Mouse (Mus musculus) neural tube, embryonic 15.5 days (tissue): ENCODE measurements around the gene Clba1. TPM values are rescaled to one million over a fixed set of nuclear protein-coding genes. Genes with fewer than 3 reads are reported as not detected.

Experiments
- ATAC-seq: fragments of 200-750 bp; cut with Nextera tagmentation; 2 replicates; pipeline ENCODE4 v1.8.0; 2017; ENCODE audit warnings: mild to moderate bottlenecking, moderate TSS enrichment, moderate library complexity; ENCODE audit not compliant: low FRiP score
- H3K27ac ChIP-seq: fragments of 300-500 bp; sonication (generic); replicated peaks from 2 replicates; pipeline ENCODE4 v1.5.1; 2015; ENCODE audit warnings: mild to moderate bottlenecking, inconsistent platforms
- H3K27me3 ChIP-seq: fragments of 300-500 bp; sonication (generic); replicated peaks from 2 replicates; pipeline ENCODE4 v1.6.1; 2015; ENCODE audit warnings: inconsistent platforms
- H3K36me3 ChIP-seq: fragments of 300-500 bp; sonication (generic); 2 replicates; pipeline ENCODE4 v1.6.1; 2015; ENCODE audit warnings: inconsistent platforms
- H3K4me1 ChIP-seq: fragments of 300-500 bp; sonication (generic); 2 replicates; pipeline ENCODE4 v1.6.1; 2015; ENCODE audit warnings: inconsistent platforms
- H3K4me2 ChIP-seq: fragments of 300-500 bp; sonication (generic); 2 replicates; pipeline ENCODE4 v1.6.1; 2015; ENCODE audit warnings: inconsistent platforms, mild to moderate bottlenecking, moderate library complexity
- H3K4me3 ChIP-seq: fragments of 300-500 bp; sonication (generic); replicated peaks from 2 replicates; pipeline ENCODE4 v1.5.1; 2015; ENCODE audit warnings: mild to moderate bottlenecking, inconsistent platforms
- H3K9ac ChIP-seq: fragments of 300-500 bp; sonication (generic); replicated peaks from 2 replicates; pipeline ENCODE4 v1.6.1; 2015; ENCODE audit warnings: mild to moderate bottlenecking, inconsistent platforms
- H3K9me3 ChIP-seq: fragments of 300-500 bp; sonication (generic); replicated peaks from 2 replicates; pipeline ENCODE4 v1.6.1; 2016; ENCODE audit warnings: inconsistent platforms
- WGBS: fragments of 180-500 bp; shearing (Covaris S2); methylation state at CpG from one replicate; pipeline ENCODE4 v1.1.7; 2015; ENCODE audit warnings: mixed read lengths; 5-methylcytosine and 5-hydroxymethylcytosine counted together
- polyA plus RNA-seq: library from polyadenylated mRNA; unstranded; fragments of >200 nt; fragmentation: Nextera tagmentation; extraction: Ambion mirVana; gene quantifications from 2 replicates; pipeline ENCODE4 v1.2.1, GENCODE M21; 2015

Clba1 gene
- polyA plus RNA-seq, 1 experiment from 2014 or later: 21.1 TPM

DNA sequence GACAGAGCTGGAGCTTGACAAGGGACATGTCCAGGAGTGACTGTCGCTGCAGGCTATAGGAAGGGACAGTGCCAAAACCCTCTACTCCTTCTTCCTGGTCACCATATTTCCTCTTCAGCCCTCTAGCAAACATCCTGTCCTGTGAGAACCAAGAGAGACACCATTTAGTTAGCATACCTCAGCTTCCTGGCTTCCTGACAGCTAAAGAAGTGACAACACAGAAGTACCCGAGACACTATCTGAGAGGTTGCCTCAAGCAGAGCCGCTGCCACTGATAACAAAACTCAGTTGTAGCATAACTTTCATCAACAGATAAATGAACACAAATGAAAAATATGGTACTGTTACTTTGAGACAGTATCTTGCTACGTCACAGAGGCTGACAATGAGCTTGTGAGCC, 13.2 kb downstream of the Clba1 start:
- no peak overlapping the region for H3K4me2 ChIP-seq
- H3K9ac ChIP-seq: no peak overlapping the region
- H3K27ac ChIP-seq: no peak overlapping the region
- no peak overlapping the region for H3K4me3 ChIP-seq
- no peak for ATAC-seq
- H3K4me1 ChIP-seq: peaks cover 38% of the 10 kb centered on the region
- no peaks in the 10 kb centered on the region for H3K9me3 ChIP-seq
- no peaks in the 10 kb centered on the region for H3K27me3 ChIP-seq
- peaks cover 37% of the 10 kb centered on the region for H3K36me3 ChIP-seq
- WGBS: 92% methylated on average over 4 of the region's 4 CpGs

DNA sequence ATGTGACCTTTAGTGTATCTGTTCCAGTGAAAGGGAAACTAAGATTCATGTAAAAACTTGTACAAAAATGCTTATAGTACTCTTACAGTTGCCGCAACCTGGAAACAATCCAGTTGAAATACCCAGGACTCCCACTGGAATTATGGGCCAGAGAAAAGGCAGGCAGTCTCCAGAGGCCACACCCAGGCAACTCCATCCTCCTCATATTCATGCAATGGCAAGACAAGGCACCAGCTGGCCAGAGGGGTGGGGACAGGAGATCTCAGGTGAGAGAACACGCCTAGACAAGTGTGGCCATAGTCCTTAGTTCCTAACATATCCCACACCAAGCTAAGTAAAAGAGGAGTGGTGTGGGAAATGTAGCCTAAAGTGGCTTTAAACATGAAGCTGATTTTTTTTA, 13.9 kb downstream of the Clba1 start:
- H3K27me3 ChIP-seq: no peaks in the 10 kb centered on the region
- no peaks in the 10 kb centered on the region for H3K9me3 ChIP-seq
- no peak for ATAC-seq
- H3K9ac ChIP-seq: no peak overlapping the region
- H3K4me3 ChIP-seq: no peak overlapping the region
- WGBS: 82% methylated on average over 2 of the region's 2 CpGs
- no peak overlapping the region for H3K27ac ChIP-seq
- peaks cover 33% of the 10 kb centered on the region for H3K36me3 ChIP-seq
- no peak overlapping the region for H3K4me2 ChIP-seq
- peaks cover 45% of the 10 kb centered on the region for H3K4me1 ChIP-seq

DNA sequence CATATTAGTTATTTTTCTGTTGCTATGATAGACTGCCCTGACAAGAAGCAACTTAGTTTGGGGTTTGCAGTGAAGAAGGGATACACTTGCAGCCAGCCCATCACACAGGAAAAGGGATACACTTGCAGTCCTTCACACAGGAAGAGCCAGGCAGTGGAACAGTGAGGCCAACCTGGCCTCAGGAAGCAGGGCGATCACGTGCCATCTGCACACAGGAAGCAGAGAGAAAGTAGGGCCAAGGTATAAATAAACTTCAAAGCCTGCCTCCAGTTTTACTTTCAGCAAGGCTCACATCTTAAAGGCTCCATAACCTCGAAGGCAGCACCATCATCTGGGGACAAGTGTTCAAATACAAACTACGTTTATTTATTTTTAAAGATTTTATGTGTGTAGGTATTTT, 14.5 kb downstream of the Clba1 start:
- H3K27ac ChIP-seq: 0 out of 2 replicates have a peak overlapping the region, but pooled peaks have one; percentile 28
- no peaks in the 10 kb centered on the region for H3K9me3 ChIP-seq
- H3K4me2 ChIP-seq: no peak overlapping the region
- H3K36me3 ChIP-seq: peaks cover 28% of the 10 kb centered on the region
- H3K27me3 ChIP-seq: no peaks in the 10 kb centered on the region
- H3K4me1 ChIP-seq: peaks cover 51% of the 10 kb centered on the region
- H3K9ac ChIP-seq: no peak overlapping the region
- H3K4me3 ChIP-seq: no peak overlapping the region
- 85% methylated on average over 4 of the region's 4 CpGs for WGBS
- no peak for ATAC-seq

DNA sequence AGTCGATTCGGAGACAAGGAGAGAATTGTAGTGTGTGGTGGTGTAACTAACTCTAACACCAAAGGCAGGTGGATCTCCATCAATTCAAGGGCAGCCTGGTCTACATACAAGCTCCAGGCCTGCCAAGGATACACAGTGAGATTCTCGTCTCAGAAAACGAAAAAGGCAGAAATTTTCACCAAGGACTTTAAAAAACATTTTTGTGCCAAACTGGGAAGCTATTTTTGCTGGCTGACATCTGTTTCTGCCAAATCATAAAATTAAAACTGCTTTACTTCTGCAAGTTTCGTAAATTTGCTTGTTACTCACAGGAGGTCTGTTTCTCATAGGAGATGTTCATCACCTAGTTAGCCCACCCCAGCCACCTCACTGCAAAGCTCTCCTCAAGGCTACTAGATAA, 17.2 kb downstream of the Clba1 start:
- ATAC-seq: no peak
- Histone ChIP-seq H3K4me3 (no peak overlapping the region), H3K27me3 (no peaks in the 10 kb centered on the region), H3K27ac (no peak overlapping the region), H3K9me3 (no peaks in the 10 kb centered on the region), H3K36me3 (peaks cover 4% of the 10 kb centered on the region; the same call in 1 of the 2 replicates), H3K4me2 (no peak overlapping the region), H3K4me1 (peaks cover 60% of the 10 kb centered on the region), H3K9ac (no peak overlapping the region)
- 90% methylated on average over 5 of the region's 5 CpGs for WGBS

DNA sequence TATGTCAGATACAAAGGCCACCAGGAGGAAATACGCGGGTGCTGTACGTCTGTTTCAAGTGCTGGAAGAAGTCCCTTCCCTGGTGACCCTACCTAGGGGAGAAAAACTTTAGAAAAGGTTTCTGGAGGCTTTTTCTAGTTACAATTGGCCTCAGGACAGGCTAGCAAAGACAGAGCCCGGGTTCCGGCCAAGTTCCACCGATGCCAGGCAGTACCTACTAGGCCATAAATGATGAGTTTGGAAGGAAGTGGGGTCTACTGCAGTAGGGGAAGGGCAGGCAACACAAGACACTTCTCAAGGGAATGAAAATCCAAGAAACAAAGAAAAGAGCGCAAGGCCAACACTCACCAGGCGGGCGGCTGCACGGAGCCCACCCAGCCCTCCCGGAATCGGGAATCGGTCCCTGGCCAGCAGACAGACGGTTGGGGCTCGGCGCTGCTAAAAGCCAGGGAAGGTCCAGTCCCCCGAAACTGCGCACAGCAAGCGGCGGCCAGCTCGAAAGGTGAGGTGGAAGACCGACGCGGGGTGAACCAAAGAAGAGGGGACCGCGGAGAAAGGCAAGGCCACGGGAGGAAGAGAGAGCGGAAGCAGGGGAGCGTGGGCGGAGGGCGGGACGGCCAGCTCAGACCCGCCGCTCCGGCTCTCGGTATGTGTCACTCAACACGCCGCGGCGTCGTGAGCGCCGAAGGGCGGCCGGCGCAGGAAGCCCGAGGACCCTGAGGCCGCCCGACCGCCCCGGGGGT, 19.9 kb downstream of the Clba1 start:
- Histone ChIP-seq H3K4me3 (peak overlapping the region; percentile 91), H3K27ac (peak overlapping the region; percentile 95), H3K27me3 (no peaks in the 10 kb centered on the region), H3K9me3 (no peaks in the 10 kb centered on the region), H3K9ac (peak overlapping the region; percentile 90), H3K4me1 (peaks cover 61% of the 10 kb centered on the region), H3K36me3 (peaks cover 13% of the 10 kb centered on the region; the same call in 1 of the 2 replicates), H3K4me2 (peak overlapping the region; percentile 91)
- ATAC-seq: peak; percentile 81
- WGBS: under 1% methylated on average over 37 of the region's 51 CpGs

DNA sequence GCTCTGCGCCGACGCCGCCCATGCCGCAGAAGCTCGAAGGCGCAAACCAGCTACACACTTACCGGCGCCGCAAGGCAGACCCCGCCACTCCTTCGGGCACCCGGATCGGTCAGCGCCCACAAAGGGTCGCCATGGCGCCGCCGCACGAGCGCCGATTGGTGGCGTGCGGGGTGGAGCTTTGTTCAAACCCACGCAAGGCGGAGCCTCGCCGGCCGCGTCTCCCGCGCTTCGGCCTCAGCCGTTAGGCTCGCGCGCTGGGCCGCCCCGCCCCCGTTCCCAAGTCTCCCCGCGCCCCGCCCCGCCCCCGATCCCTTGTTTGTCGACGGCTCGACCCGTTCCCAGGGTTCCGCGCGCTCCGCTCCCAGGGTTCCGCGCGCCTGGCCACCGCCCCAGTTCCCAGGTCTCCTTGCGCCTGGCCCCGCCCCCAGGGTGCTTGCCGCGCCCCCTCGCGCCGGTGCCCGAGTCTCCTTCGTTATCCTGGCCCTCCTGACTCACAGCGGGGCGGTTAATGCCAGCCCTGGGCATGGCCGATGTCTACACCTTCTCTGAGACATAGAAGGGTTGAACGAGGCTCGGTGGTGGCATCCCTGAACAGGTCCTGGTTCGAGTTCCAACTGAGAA, 20.6 kb downstream of the Clba1 start, which contains the start of gene Cdca4:
Gene Cdca4, minus strand, starts transcription at position 180 of the 621 bp plus-strand sequence.
- Histone ChIP-seq H3K27me3 (no peaks in the 10 kb centered on the region), H3K27ac (peak within 1 kb of the TSS; percentile 95), H3K4me3 (peak within 1 kb of the TSS; percentile 91), H3K36me3 (peaks cover 13% of the 10 kb centered on the region; the same call in 1 of the 2 replicates), H3K4me1 (peaks cover 55% of the 10 kb centered on the region), H3K9ac (peak within 1 kb of the TSS; percentile 90), H3K9me3 (no peaks in the 10 kb centered on the region), H3K4me2 (peak within 1 kb of the TSS; percentile 91)
- ATAC-seq: peak; percentile 97
- WGBS: under 1% methylated on average over 70 of the region's 72 CpGs

DNA sequence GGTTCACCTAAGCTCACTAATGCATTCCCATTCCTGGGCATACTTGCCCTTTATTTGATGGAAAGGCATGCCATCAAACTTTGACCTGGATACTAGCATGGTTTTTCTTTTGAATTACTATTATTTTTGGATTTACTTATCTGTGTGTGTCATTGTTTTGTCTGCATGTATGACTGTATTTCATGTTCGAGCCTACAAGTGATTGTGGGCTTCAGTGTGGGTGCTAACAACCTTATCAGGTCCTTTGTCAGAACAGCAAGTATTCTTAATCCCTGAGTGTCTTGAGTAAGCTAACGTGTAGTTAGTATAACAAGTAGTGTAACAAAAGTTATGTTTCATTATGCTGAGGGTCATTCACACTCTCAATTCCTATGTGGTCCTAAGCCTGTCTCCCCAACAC, 21.4 kb downstream of the Clba1 start:
- no peak for ATAC-seq
- no peaks in the 10 kb centered on the region for H3K27me3 ChIP-seq
- H3K9me3 ChIP-seq: no peaks in the 10 kb centered on the region
- peak overlapping the region; percentile 83 for H3K27ac ChIP-seq
- peaks cover 13% of the 10 kb centered on the region; the same call in 1 of the 2 replicates for H3K36me3 ChIP-seq
- H3K4me2 ChIP-seq: peak overlapping the region; percentile 91
- H3K4me3 ChIP-seq: peak overlapping the region; percentile 91
- 37% methylated on average over 2 of the region's 2 CpGs for WGBS
- H3K4me1 ChIP-seq: peaks cover 52% of the 10 kb centered on the region
- peak overlapping the region; percentile 61 for H3K9ac ChIP-seq

DNA sequence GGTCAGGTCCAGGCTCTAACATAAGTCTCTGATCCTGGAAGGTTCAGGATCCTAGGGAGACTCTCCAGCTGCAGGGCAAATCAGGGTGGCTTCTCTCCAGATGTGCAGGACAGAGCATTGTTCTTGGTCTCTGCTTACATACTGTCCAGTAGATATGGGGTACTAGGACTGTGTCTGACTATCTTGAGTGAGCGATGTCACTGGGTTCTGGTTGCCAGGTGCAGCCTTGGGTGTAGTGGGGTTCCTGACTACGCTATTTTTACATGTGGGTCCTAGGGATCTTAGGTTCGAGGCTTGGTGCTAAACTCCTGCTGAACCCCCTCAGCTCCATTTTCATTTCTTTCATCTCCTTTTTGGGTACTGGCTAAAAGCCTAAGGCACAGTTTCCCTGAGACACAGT, 21.8 kb downstream of the Clba1 start:
- ATAC-seq: no peak
- Histone ChIP-seq H3K27ac (peak overlapping the region; percentile 83; the same call in 1 of the 2 replicates), H3K9ac (peak overlapping the region; percentile 61), H3K4me3 (peak overlapping the region; percentile 91), H3K27me3 (no peaks in the 10 kb centered on the region), H3K36me3 (peaks cover 13% of the 10 kb centered on the region; the same call in 1 of the 2 replicates), H3K4me1 (peaks cover 51% of the 10 kb centered on the region), H3K9me3 (no peaks in the 10 kb centered on the region), H3K4me2 (peak overlapping the region; percentile 91)
- 90% methylated on average over 3 of the region's 3 CpGs for WGBS

DNA sequence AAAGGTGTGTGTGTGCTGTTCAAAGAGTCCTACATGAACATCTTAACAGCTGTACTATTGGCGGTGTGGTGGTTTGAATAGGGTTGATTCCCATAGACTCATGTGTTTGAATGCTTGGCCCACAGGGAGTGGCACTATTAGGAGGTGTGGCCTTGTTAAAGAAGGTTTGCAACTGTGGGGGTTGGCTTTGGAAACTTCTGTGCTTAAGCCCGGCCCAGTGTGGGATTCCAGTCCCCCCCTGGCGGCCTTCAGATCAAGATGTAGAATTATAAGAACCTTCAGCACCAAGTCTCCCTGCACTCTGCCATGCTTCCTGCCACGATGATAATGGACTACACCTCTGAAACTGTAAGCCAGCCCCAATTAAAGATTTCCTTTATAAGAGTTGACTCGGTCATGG, 23.7 kb downstream of the Clba1 start:
- Histone ChIP-seq H3K4me2 (no peak overlapping the region), H3K9ac (no peak overlapping the region), H3K36me3 (peaks cover 13% of the 10 kb centered on the region; the same call in 1 of the 2 replicates), H3K9me3 (no peaks in the 10 kb centered on the region), H3K27ac (no peak overlapping the region), H3K4me1 (peaks cover 33% of the 10 kb centered on the region), H3K4me3 (no peak overlapping the region), H3K27me3 (no peaks in the 10 kb centered on the region)
- WGBS: 94% methylated on average over 5 of the region's 5 CpGs
- ATAC-seq: no peak

DNA sequence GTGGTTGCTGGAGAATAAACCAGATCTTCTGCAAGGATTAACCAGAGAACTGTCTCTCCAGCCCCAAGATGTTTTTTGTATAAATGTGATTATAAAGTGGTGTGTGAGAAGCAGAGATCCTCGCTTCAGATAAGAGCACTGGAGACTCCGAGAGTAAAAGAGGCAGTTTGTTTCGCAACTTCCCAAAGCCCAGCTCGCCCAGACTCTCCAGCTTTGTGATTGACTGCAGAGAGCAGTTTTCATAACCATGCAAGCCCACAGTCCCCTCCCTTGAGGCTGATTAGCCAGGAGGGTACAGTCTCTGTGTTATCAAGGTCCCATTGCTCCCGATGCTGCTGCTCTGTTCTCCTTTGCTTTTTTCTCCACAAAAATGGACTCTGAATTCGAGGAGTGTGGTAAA, 24.8 kb downstream of the Clba1 start:
- Histone ChIP-seq H3K4me3 (no peak overlapping the region), H3K4me2 (no peak overlapping the region), H3K27ac (no peak overlapping the region), H3K36me3 (peaks cover 13% of the 10 kb centered on the region; the same call in 1 of the 2 replicates), H3K27me3 (no peaks in the 10 kb centered on the region), H3K9ac (no peak overlapping the region), H3K4me1 (peaks cover 22% of the 10 kb centered on the region), H3K9me3 (no peaks in the 10 kb centered on the region)
- 87% methylated on average over 6 of the region's 6 CpGs for WGBS
- no peak for ATAC-seq

DNA sequence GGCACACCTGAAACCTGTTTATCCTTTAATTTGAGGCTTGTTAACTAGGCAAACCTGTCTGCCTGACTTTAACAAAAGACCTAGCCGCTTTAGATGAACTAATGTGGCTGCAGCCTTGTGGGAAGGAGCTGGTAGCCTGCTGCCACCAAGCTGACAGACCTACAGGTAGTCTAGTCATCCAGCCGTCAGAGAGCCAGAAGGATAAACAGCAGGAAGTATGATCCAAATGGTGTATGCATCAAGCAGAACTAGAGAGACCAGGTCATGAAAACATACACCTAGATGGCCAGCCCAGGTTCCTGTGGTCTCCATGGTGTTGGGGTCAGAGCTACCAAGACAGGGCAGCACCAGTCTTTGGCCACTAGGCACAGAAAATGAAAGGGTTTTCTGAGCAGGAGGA, 26.3 kb downstream of the Clba1 start:
- no peak overlapping the region for H3K4me3 ChIP-seq
- no peak overlapping the region for H3K27ac ChIP-seq
- H3K4me2 ChIP-seq: no peak overlapping the region
- H3K36me3 ChIP-seq: peaks cover 13% of the 10 kb centered on the region; the same call in 1 of the 2 replicates
- no peak overlapping the region for H3K9ac ChIP-seq
- ATAC-seq: no peak
- no peaks in the 10 kb centered on the region for H3K9me3 ChIP-seq
- WGBS: 79% methylated on average over 2 of the region's 2 CpGs
- no peaks in the 10 kb centered on the region for H3K27me3 ChIP-seq
- peaks cover 19% of the 10 kb centered on the region for H3K4me1 ChIP-seq
